Mouse (Mus musculus) stomach, embryonic 16.5 days (tissue): Measurements from ENCODE around the gene Rab26. TPM values are rescaled to one million over a fixed set of nuclear protein-coding genes. Genes with fewer than 3 reads are reported as not detected.

Experiments used
- ATAC-seq: fragments of 200-750 bp; cut with Nextera tagmentation; 2 replicates; pipeline ENCODE4 v1.8.0; 2017; ENCODE audit warnings: moderate number of reproducible peaks, moderate TSS enrichment; ENCODE audit not compliant: insufficient read depth, low FRiP score
- H3K27ac ChIP-seq: fragments of 300-500 bp; sonication (generic); 2 replicates; pipeline ENCODE4 v1.5.1; 2014; ENCODE audit warnings: low read length
- H3K27me3 ChIP-seq: fragments of 300-500 bp; sonication (generic); 2 replicates; pipeline ENCODE4 v1.6.1; 2014; ENCODE audit warnings: low read length, control low read depth, mixed read lengths; ENCODE audit not compliant: control insufficient read depth, insufficient read depth
- H3K36me3 ChIP-seq: fragments of 300-500 bp; sonication (generic); 2 replicates; pipeline ENCODE4 v1.6.1; 2014; ENCODE audit warnings: low read length; ENCODE audit not compliant: control insufficient read depth, insufficient read depth
- H3K4me1 ChIP-seq: fragments of 300-500 bp; sonication (generic); 2 replicates; pipeline ENCODE4 v1.6.1; 2014; ENCODE audit warnings: low read length, control low read depth, mixed read lengths; ENCODE audit not compliant: control insufficient read depth, insufficient read depth
- H3K4me2 ChIP-seq: fragments of 300-500 bp; sonication (generic); 2 replicates; pipeline ENCODE4 v1.6.1; 2014; ENCODE audit warnings: low read depth, low read length, mixed read lengths
- H3K4me3 ChIP-seq: fragments of 300-500 bp; sonication (generic); replicated peaks from 2 replicates; pipeline ENCODE4 v1.5.1; 2014; ENCODE audit warnings: mild to moderate bottlenecking, low read length
- H3K9ac ChIP-seq: fragments of 300-500 bp; sonication (generic); 2 replicates; pipeline ENCODE4 v1.6.1; 2014; ENCODE audit warnings: low read length
- H3K9me3 ChIP-seq: fragments of 300-500 bp; sonication (generic); replicated peaks from 2 replicates; pipeline ENCODE4 v1.6.1; 2016; ENCODE audit warnings: low read length, control low read depth; ENCODE audit not compliant: control insufficient read depth
- WGBS: fragments of 180-500 bp; shearing (Covaris S2); extraction: QIAGEN DNeasy Blood & Tissue Kit; methylation state at CpG from one replicate; pipeline ENCODE4 v1.1.7; 2014; 5-methylcytosine and 5-hydroxymethylcytosine counted together
- polyA plus RNA-seq: library from polyadenylated mRNA; unstranded; fragments of >200 nt; fragmentation: Nextera tagmentation; extraction: Ambion mirVana; gene quantifications from 2 replicates; pipeline ENCODE4 v1.2.1, GENCODE M21; 2015

Rab26 gene
- polyA plus RNA-seq, 1 experiment from 2014 or later = 9.4 TPM

DNA sequence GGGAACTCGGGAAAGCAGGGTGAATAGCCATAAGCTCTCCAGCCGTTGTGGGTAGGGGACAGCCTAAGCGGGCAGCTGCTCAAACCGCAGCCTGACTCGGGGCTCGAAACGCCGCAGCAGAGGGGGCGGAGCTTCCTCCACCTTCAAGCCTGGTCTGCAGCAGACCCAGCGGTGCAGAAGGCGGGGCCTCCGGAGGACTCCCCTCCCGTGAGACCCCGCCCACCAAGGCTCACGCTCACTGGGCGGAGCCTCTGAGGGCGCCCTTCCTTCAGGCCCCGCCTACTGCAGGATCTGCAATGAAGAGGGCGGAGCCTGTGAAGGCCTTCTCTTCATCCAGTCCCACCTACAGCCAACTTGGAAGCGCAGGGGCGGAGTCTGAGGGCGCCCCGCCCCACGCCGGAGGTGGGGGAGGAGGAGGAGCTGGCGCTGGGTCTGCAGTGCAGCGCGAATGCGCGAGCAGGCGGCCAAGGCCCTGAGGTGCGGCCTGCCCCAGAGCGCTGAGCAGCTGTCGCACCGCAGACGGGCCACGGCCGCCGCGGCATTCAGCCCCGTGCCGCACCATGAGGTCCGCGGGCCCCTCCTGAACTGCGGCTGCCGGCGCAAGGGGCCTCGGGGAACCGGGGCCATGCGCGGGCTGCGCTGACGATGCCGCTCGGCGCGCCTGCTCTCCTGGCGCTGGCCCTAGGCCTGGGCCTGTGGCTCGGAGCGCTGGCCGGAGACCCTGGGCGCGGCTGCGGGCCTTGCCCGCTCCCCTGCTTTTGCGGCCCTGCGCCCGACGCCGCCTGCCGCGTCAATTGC is 15.8 kb upstream of the Rab26 start, which contains the start of gene Pkd1:
Gene Pkd1, plus strand, starts transcription at position 217 of the 798 bp plus-strand sequence.
- no peaks in the 10 kb centered on the region for H3K9me3 ChIP-seq
- H3K4me1 ChIP-seq = peaks cover 29% of the 10 kb centered on the region
- no peaks in the 10 kb centered on the region for H3K36me3 ChIP-seq
- WGBS = under 1% methylated on average over 63 of the region's 72 CpGs
- H3K4me2 ChIP-seq = peak within 1 kb of the TSS; percentile 75
- H3K9ac ChIP-seq = peak within 1 kb of the TSS; percentile 97
- H3K27ac ChIP-seq = peak within 1 kb of the TSS; percentile 97
- peak; percentile 97 for ATAC-seq
- peak within 1 kb of the TSS; percentile 84 for H3K4me3 ChIP-seq
- H3K27me3 ChIP-seq = no peaks in the 10 kb centered on the region

- Histone ChIP-seq H3K9me3 (no peaks in the 10 kb centered on the region), H3K9ac (peak overlapping the region; percentile 60), H3K4me1 (peaks cover 29% of the 10 kb centered on the region), H3K36me3 (no peaks in the 10 kb centered on the region), H3K4me2 (peak overlapping the region; percentile 75), H3K4me3 (peak overlapping the region; percentile 84), H3K27ac (peak overlapping the region; percentile 73), H3K27me3 (no peaks in the 10 kb centered on the region)
- WGBS = 2% methylated on average over 23 of the region's 23 CpGs
- ATAC-seq = no peak
Observed at GRCm38 (mm10) chr17:24548921-24549617, 15.1 kb upstream of the Rab26 start.

DNA sequence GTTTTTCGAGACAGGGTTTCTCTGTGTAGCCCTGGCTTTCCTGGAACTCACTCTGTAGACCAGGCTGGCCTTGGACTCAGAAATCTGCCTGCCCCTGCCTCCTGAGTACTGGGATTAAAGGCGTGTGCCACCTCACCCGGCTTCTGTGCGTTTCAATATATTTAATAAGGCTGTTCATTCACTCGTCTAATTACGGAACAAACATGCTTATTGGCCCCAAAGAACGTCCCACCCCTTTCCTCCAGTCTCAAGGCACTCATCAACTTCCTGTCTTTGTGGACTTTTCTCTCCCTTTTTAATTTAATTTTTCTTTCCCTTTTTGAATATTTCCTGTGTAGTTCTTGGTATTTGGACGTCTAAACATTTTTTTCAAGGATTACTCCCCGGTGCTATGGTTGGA is 14.4 kb upstream of the Rab26 start:
- 27% methylated on average over 9 of the region's 9 CpGs for WGBS
- ATAC-seq = no peak
- H3K27ac ChIP-seq = peak overlapping the region; percentile 73; the same call in 1 of the 2 replicates

GRCm38 (mm10) chr17:24546234-24546633 is 12.2 kb upstream of the Rab26 start:
- Histone ChIP-seq H3K4me1 (peaks cover 18% of the 10 kb centered on the region), H3K27ac (no peak overlapping the region), H3K4me3 (no peak overlapping the region), H3K9me3 (no peaks in the 10 kb centered on the region), H3K9ac (no peak overlapping the region), H3K27me3 (no peaks in the 10 kb centered on the region), H3K4me2 (no peak overlapping the region), H3K36me3 (no peaks in the 10 kb centered on the region)
- WGBS = 79% methylated on average over 3 of the region's 3 CpGs
- ATAC-seq = no peak

More for the DNA sequence above, 14.4 kb upstream of the Rab26 start:
- peaks cover 29% of the 10 kb centered on the region for H3K4me1 ChIP-seq
- no peaks in the 10 kb centered on the region for H3K27me3 ChIP-seq
- peak overlapping the region; percentile 60 for H3K9ac ChIP-seq
- H3K4me2 ChIP-seq = peak overlapping the region; percentile 75
- H3K36me3 ChIP-seq = no peaks in the 10 kb centered on the region
- H3K4me3 ChIP-seq = peak overlapping the region; percentile 84
- H3K9me3 ChIP-seq = no peaks in the 10 kb centered on the region

- Histone ChIP-seq H3K27me3 (no peaks in the 10 kb centered on the region), H3K36me3 (no peaks in the 10 kb centered on the region), H3K27ac (no peak overlapping the region), H3K4me1 (peaks cover 13% of the 10 kb centered on the region; the same call in 1 of the 2 replicates), H3K4me2 (no peak overlapping the region), H3K9ac (no peak overlapping the region), H3K4me3 (no peak overlapping the region), H3K9me3 (no peaks in the 10 kb centered on the region)
- WGBS = 90% methylated on average over 2 of the region's 2 CpGs
- no peak for ATAC-seq
Observed at GRCm38 (mm10) chr17:24545247-24545646, 11.2 kb upstream of the Rab26 start.

- Histone ChIP-seq H3K9me3 (no peaks in the 10 kb centered on the region), H3K4me1 (peaks cover 13% of the 10 kb centered on the region; the same call in 1 of the 2 replicates), H3K4me3 (no peak overlapping the region), H3K4me2 (no peak overlapping the region), H3K9ac (peak overlapping the region; percentile 43), H3K27ac (no peak overlapping the region), H3K36me3 (no peaks in the 10 kb centered on the region), H3K27me3 (no peaks in the 10 kb centered on the region)
- no peak for ATAC-seq
- 18% methylated on average over 12 of the region's 12 CpGs for WGBS
Observed at GRCm38 (mm10) chr17:24544613-24545012, 10.6 kb upstream of the Rab26 start.

DNA sequence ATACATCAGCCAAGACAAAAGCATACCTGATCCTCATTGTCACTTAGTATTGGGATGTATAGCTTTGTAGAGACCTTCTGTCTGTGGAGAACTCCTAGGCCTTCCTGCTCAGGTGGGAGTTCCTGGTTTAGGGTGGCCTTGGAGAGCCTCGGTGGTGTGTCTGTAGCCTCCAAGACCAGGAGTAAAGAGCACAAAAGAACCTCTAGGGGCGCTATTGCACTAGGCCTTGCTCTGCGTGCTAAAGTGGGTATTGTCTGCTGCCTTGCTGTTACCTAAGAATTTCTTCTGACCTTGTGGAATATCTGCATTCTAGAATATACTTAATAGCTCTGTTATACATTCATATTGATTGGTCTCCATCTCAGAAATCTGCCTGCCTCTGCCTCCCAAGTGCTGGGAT is 6.4 kb upstream of the Rab26 start:
- Histone ChIP-seq H3K27ac (no peak overlapping the region), H3K4me3 (no peak overlapping the region), H3K9me3 (no peaks in the 10 kb centered on the region), H3K9ac (no peak overlapping the region), H3K27me3 (no peaks in the 10 kb centered on the region), H3K4me1 (no peaks in the 10 kb centered on the region), H3K4me2 (no peak overlapping the region), H3K36me3 (no peaks in the 10 kb centered on the region)
- ATAC-seq = no peak
- 13% methylated on average over 3 of the region's 3 CpGs for WGBS

- Histone ChIP-seq H3K4me3 (no peak overlapping the region), H3K27me3 (no peaks in the 10 kb centered on the region), H3K27ac (no peak overlapping the region), H3K9ac (no peak overlapping the region), H3K4me1 (no peaks in the 10 kb centered on the region; the same call in 1 of the 2 replicates), H3K36me3 (no peaks in the 10 kb centered on the region), H3K4me2 (no peak overlapping the region), H3K9me3 (no peaks in the 10 kb centered on the region)
- 0 out of 2 replicates have a peak, but pooled peaks have one; percentile 32 for ATAC-seq
- 65% methylated on average over 8 of the region's 8 CpGs for WGBS
Observed at GRCm38 (mm10) chr17:24538950-24539349, 4.9 kb upstream of the Rab26 start.

DNA sequence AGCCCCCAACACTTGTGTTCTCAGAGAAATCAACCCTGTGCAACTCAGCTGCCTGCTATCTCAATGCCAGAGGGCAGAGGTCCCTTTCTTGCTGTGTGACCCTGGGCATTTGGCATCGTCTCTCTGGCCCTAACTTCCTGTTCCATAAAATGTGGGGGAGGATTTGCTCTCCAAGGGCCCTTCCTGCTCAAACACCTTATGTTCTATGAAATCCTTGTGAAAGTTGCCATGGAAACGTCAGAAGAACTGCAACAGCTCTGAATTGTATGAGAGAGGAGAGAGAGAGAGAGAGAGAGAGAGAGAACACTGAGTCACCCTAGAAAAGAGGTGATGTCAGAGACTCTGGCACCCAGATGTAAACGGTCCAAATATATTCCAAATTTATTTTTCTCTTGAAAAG is 3.5 kb upstream of the Rab26 start:
- Histone ChIP-seq H3K9me3 (no peaks in the 10 kb centered on the region), H3K4me1 (peaks cover 9% of the 10 kb centered on the region), H3K27me3 (no peaks in the 10 kb centered on the region), H3K36me3 (no peaks in the 10 kb centered on the region), H3K9ac (no peak overlapping the region), H3K4me2 (no peak overlapping the region), H3K4me3 (no peak overlapping the region), H3K27ac (no peak overlapping the region)
- 37% methylated on average over 3 of the region's 3 CpGs for WGBS
- ATAC-seq = no peak
